Mouse (Mus musculus) T-helper 2 cell (primary cell): ENCODE measurements around the gene Zfp566.

ENCODE experiments used
- in situ Hi-C: fragments of 300-600 bp; cut with MboI, MseI; formaldehyde crosslinking; loops from one replicate; pipeline ENCODE4 v1.15.1; 2025; ENCODE audit warnings: high pct_unique_total_duplicates

Zfp566 gene

GRCm38 (mm10) chr7:30060341-30060740 is 30.0 kb downstream of the Zfp566 start:
- in situ Hi-C loops, result no loop called here

GRCm38 (mm10) chr7:30053591-30053990 is 36.7 kb downstream of the Zfp566 start:
- in situ Hi-C loops, result no loop called here

DNA sequence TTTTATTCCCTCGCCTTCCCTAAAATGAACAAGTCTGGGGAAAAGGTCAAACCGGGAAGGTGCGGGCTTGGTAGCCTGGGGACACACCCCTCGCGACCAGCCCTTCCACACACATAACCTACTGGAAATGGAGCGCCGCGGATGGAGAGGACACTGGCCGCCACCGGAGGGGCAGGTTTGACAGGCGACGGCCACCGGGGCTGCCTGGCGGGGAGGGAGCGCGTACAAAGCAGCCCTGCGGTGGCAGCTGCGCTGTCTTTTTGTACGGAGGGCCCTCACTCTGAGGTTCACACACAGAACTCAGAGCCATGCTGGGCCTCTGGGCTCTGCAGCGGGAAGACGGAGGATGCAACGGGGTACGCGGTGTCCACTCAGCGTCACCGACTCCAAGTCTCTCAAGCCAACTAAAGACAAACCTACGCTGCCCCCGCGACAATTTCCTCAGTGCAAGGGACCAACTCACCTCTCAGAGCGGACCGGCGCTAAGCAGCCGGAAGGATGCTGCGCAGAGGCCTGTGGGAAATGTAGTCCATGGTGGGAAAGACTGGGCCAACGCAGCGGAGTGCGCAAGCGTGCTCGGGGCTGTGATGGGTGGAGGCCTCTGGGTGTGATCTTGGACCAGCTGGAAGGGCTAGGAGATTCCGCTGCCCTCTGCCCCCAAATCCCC is 39.3 kb downstream of the Zfp566 start, which contains the start of gene Zfp14:
TSS of gene Zfp14 (minus strand) at position 499 of the 667 bp plus-strand sequence.
- in situ Hi-C loops, result no loop called here

DNA sequence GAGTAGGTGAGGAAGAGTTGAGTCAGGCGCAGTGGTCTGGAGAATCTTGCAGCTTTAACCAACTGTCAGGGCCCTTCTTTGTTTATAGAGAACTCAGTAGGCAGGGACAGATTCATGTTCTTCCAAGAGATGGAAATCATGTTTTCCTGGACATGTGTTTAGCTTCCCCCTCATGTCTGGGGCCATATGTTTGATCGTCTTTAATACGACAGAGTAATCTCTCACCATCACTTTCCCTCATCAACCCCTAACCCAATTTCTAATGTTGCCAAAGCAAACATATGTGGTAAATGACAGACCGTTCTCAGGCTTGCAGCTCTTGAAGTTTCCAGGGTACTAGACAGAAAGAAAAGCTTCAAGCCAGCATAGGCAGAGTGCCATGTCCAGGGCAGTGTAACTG is 42.2 kb downstream of the Zfp566 start:
- in situ Hi-C loops, result no loop called here

DNA sequence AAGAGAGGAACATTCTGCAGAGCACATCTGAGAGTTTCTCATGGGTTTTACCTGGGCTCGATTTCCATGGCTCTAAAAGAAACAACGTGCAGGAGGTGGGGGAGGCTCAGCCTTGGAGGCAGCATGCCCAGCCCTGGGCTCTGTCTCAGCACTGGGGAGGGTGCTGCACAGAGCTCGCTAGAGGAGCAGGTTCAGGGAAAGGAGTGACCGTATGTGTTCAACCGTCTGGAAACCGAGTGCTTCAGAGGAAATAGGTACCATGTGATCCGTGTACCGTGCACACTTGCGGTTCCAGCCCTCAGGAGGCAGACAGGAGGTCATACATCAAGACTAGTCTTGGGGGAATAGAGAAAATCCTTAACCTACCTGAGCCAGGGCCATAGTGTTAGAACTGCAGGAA is 46.0 kb downstream of the Zfp566 start:
- in situ Hi-C loops, result no loop called here

DNA sequence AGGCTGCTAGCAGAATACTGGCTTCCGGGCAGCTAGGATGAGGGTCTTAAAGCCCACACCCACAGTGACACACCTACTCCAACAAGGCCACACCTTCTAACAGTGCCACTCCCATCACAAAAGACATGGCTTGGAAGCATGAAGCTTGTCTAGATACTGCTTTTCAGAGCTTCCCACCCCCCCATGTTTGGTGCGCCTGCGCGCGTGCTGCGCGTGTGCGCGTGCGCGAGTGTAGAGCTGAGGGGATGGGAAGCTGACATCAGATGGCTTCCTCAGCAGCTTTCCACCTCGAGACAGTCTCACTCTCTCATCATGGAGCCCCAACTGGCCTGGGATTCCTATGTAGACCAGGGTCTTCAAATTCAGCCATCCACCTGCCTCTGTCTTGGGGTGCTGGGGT is 56.0 kb downstream of the Zfp566 start:
- in situ Hi-C loops, result no loop called here

DNA sequence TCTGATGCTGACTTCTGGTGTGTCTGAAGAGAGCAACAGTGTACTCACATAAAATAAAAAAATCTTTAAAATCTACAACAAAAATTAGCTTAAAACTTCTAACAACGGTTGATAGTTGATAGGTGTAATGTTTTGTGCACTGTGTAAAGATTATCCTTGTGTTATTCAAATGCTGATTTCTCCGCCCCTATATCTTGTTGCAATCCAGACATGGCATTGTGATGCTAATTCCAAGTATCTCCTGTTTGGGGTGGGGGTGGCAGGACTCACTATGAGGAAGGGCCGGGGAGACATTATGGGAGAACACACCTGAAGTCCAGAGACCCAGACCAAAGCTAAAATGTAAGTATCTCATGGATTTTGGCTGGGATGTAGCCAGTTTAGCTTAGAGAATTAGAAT is 58.9 kb downstream of the Zfp566 start:
- in situ Hi-C loops, result no loop called here

- in situ Hi-C loops, result no loop called here
Observed at GRCm38 (mm10) chr7:30030677-30031076, 59.6 kb downstream of the Zfp566 start.

DNA sequence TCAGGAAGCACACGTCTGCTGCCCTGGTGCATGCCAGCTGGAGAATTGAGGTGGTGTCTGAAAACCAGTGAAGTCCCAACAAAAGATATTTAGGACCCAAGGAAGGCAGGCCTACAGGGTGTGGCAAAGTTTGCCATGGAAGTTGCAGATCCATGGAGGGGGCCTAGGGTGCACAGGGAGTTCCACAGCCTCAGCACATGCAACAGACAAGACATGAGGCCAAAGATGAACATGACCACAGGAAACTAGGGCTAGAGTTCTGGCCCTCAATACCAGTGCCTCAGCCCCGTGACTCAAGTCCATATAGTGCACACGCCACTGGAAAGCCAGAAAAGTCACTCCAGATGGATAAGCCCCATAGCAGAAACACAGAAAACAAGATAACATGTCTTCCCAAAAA is 61.8 kb downstream of the Zfp566 start:
- in situ Hi-C loops, result no loop called here
